Mouse (Mus musculus) hindbrain, embryonic 11.5 days (tissue): ENCODE data around the gene Cpsf6. TPM values are rescaled to one million over a fixed set of nuclear protein-coding genes. Genes with fewer than 3 reads are reported as not detected.

Experiments
- ATAC-seq: fragments of 200-750 bp; cut with Nextera tagmentation; 2 replicates; pipeline ENCODE4 v1.8.0; 2017; ENCODE audit warnings: mild to moderate bottlenecking, moderate TSS enrichment, moderate library complexity; ENCODE audit not compliant: low FRiP score
- DNase-seq: peaks from one replicate; pipeline ENCODE4 v3.0.0-alpha.2; 2015; ENCODE audit warnings: low spot score
- H3K27ac ChIP-seq: fragments of 300-500 bp; sonication (generic); 2 replicates; pipeline ENCODE4 v1.5.1; 2014; ENCODE audit warnings: mild to moderate bottlenecking, low read depth, low read length
- H3K27me3 ChIP-seq: fragments of 300-500 bp; sonication (generic); 2 replicates; pipeline ENCODE4 v1.6.1; 2014; ENCODE audit warnings: mild to moderate bottlenecking, low read length, moderate library complexity, mixed read lengths; ENCODE audit not compliant: control insufficient read depth, insufficient read depth
- H3K36me3 ChIP-seq: fragments of 300-500 bp; sonication (generic); 2 replicates; pipeline ENCODE4 v1.6.1; 2014; ENCODE audit warnings: mild to moderate bottlenecking, low read length, moderate library complexity, mixed read lengths; ENCODE audit not compliant: control insufficient read depth, insufficient read depth
- H3K4me1 ChIP-seq: fragments of 300-500 bp; sonication (generic); replicated peaks from 2 replicates; pipeline ENCODE4 v1.6.1; 2014; ENCODE audit warnings: low read length, mixed read lengths; ENCODE audit not compliant: control insufficient read depth, insufficient read depth
- H3K4me2 ChIP-seq: fragments of 300-500 bp; sonication (generic); replicated peaks from 2 replicates; pipeline ENCODE4 v1.6.1; 2014; ENCODE audit warnings: mild to moderate bottlenecking, low read depth, low read length
- H3K4me3 ChIP-seq: fragments of 300-500 bp; sonication (generic); 2 replicates; pipeline ENCODE4 v1.5.1; 2014; ENCODE audit warnings: low read depth, low read length
- H3K9ac ChIP-seq: fragments of 300-500 bp; sonication (generic); 2 replicates; pipeline ENCODE4 v1.6.1; 2014; ENCODE audit warnings: low read depth, low read length
- H3K9me3 ChIP-seq: fragments of 300-500 bp; sonication (generic); 2 replicates; pipeline ENCODE4 v1.6.1; 2016; ENCODE audit warnings: low read length; ENCODE audit not compliant: control insufficient read depth
- WGBS: fragments of 180-500 bp; shearing (Covaris S2); extraction: QIAGEN DNeasy Blood & Tissue Kit; methylation state at CpG from one replicate; pipeline ENCODE4 v1.1.7; 2014; 5-methylcytosine and 5-hydroxymethylcytosine counted together
- polyA plus RNA-seq: library from polyadenylated mRNA; unstranded; fragments of >200 nt; fragmentation: Nextera tagmentation; extraction: Ambion mirVana; gene quantifications from 2 replicates; pipeline ENCODE4 v1.2.1, GENCODE M21; 2014

Cpsf6 gene
- polyA plus RNA-seq, 1 experiment from 2014 or later = 230 TPM

DNA sequence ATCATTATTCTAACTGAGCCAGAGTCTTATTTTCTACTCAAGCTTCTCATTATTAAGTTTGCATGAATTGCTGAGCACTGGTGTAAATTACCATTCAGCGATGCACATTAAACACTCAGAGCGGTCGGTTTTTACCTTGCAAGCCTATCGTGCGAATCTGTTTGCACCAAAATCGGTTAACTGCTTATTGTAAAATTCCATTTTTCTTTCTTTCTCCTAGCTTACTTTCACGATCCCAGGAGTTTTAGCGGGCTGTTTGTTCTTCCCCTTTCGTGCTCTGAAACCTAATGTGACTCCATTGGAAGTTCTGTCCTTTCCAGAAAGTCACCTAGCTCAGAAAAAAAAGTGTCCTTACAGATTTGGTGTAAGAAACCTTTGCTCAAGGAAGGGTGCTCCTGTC, 36.3 kb upstream of the Cpsf6 start:
- H3K27ac ChIP-seq = no peak overlapping the region
- no peak overlapping the region for H3K9ac ChIP-seq
- H3K9me3 ChIP-seq = no peaks in the 10 kb centered on the region
- no peak overlapping the region for H3K4me3 ChIP-seq
- no peaks in the 10 kb centered on the region for H3K36me3 ChIP-seq
- H3K4me1 ChIP-seq = no peaks in the 10 kb centered on the region; the same call in 1 of the 2 replicates
- no peak for ATAC-seq
- H3K27me3 ChIP-seq = no peaks in the 10 kb centered on the region
- WGBS = 90% methylated on average over 9 of the region's 9 CpGs
- H3K4me2 ChIP-seq = no peak overlapping the region
- DNase-seq = no peak

DNA sequence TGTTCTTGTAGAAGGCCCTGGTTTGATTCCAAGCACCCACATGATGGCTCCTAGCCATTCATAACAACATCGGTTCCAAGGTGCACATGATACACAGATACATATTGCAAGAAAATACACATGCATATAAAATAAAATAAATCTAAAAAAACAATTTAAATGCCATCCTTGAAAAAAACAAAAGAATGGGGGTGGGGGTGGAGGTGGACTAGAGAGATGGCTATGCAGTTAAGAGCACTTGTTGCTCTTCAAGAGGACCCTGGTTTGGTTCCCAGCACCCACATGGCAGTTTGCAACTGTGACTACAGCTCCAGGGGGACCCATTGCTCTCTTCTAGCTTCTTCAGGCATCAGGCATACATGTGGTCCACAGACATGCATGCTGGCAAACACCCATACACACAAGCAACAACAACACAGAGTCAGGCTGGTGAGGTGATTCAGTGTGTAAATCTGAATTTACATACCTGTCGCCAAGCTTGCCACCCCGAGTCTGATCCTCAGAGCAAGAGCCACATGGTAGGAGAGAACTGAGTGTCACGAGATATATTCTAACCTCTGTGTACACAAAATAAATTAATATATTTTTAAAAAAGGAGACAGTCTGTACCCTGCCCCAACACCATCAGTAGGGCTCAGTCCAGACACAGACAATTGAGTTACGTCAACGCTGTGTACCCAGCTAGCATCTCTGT, 35.7 kb upstream of the Cpsf6 start:
- H3K4me1 ChIP-seq = no peaks in the 10 kb centered on the region; the same call in 1 of the 2 replicates
- WGBS = 90% methylated on average over 6 of the region's 6 CpGs
- ATAC-seq = no peak

DNA sequence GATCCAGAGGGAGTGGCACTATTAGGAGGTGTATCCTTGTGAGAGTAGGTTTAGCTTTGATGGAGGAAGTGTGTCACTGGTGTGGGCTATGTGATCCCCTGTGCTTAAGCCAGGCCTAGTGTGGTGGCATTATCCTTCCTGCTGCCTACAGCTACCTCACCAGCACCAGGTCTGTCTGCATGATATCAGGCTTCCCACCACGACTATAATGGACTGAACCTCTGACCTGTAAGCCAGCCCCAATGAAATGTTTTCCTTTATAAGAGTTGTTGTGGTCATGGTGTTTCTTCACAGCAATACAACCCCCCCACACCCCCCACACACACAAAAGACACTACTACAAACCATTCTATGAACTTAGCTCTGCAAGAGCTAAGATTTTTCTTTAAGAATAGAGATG, 34.9 kb upstream of the Cpsf6 start:
- no peak overlapping the region for H3K4me3 ChIP-seq
- no peak overlapping the region for H3K27ac ChIP-seq
- H3K36me3 ChIP-seq = no peaks in the 10 kb centered on the region
- no peak overlapping the region for H3K4me2 ChIP-seq
- H3K9me3 ChIP-seq = no peaks in the 10 kb centered on the region
- H3K9ac ChIP-seq = no peak overlapping the region
- no peaks in the 10 kb centered on the region for H3K27me3 ChIP-seq
- 74% methylated on average over 1 of the region's 1 CpGs for WGBS
- no peak for DNase-seq
- no peaks in the 10 kb centered on the region; the same call in 1 of the 2 replicates for H3K4me1 ChIP-seq
- no peak for ATAC-seq

More for the DNA sequence above, 35.7 kb upstream of the Cpsf6 start:
- no peaks in the 10 kb centered on the region for H3K36me3 ChIP-seq
- H3K27me3 ChIP-seq = no peaks in the 10 kb centered on the region
- no peaks in the 10 kb centered on the region for H3K9me3 ChIP-seq
- H3K27ac ChIP-seq = no peak overlapping the region
- no peak for DNase-seq
- H3K4me3 ChIP-seq = no peak overlapping the region
- no peak overlapping the region for H3K4me2 ChIP-seq
- no peak overlapping the region for H3K9ac ChIP-seq

DNA sequence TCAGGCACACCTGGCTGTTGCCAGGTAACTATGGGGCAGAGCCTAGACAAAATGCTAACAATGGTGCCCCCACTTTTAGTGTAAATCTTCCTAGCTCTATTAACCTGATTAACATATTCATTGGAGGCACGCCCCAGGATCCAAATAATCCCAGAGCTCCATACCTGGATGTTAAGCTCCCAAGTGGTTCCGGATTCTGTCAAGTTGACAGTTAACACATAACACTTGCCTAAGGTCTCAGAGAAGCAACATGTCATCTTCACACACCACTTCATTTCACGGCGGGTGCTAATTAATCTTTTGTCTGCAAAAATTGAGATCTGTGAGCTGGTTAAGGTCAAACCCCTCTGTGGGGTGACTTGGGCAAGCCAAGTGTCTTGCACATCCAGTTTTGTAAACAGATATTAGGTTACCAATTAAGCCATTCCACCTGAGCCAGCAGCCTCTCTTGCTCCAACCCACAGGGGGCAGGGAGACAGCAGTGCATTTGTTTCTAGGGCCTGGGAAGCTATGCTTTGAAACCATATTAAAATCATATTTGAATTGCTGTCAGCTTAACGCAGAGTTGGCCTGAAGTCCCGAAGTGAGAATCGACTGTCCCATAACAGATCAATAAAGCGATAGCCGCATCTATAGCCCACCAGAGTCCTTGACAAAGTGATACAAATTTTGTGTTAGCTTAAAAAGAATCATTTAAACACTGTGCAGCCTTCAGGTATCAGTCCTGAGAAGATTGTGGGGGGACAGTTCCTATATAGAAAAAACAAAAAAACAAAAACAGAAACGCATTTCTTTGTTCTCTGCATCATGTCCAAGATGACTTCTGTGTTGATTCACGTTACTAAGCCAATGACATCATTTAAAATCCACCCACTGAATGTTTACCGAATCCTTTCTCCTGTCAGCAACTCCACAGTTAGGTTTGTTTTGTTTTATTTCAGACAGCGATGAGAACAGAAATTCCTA, 34.0 kb upstream of the Cpsf6 start:
- Histone ChIP-seq H3K36me3 (no peaks in the 10 kb centered on the region), H3K27ac (no peak overlapping the region), H3K9me3 (no peaks in the 10 kb centered on the region), H3K27me3 (no peaks in the 10 kb centered on the region), H3K4me3 (no peak overlapping the region), H3K4me2 (no peak overlapping the region), H3K4me1 (no peaks in the 10 kb centered on the region; the same call in 1 of the 2 replicates), H3K9ac (no peak overlapping the region)
- WGBS = 72% methylated on average over 13 of the region's 13 CpGs
- ATAC-seq (no peak), DNase-seq (no peak)

DNA sequence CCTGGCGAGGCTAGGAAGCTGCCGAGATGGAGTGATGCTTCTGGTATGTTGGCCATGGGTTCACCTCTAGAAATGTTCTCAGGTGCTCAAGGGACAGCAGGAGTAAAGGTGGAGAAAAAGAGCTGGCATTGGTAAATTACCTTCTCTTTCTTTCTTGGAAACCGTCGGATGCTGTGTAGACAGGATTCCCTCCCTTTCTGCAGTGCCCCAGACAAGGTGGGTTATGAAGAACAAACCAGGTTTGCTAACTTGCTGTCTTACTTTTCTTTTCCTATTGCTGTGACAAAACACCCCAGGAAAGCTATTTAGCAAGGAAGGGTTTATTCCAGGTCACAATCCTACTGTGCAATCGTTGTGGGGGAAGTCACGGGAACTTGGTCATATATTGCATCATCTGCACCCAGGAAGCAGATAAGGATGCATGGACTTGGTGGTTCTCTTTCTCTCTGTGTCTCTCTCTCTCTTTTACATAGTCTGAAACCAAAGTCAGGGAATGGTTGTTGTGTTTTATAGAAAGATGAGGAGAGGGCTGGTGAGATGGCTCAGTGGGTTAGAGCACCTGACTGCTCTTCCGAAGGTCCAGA, 32.8 kb upstream of the Cpsf6 start:
- Histone ChIP-seq H3K9ac (no peak overlapping the region), H3K4me3 (no peak overlapping the region), H3K9me3 (no peaks in the 10 kb centered on the region), H3K4me1 (no peaks in the 10 kb centered on the region), H3K27ac (no peak overlapping the region), H3K36me3 (no peaks in the 10 kb centered on the region), H3K27me3 (no peaks in the 10 kb centered on the region), H3K4me2 (no peak overlapping the region)
- ATAC-seq = no peak
- WGBS = 84% methylated on average over 7 of the region's 7 CpGs
- DNase-seq = no peak

DNA sequence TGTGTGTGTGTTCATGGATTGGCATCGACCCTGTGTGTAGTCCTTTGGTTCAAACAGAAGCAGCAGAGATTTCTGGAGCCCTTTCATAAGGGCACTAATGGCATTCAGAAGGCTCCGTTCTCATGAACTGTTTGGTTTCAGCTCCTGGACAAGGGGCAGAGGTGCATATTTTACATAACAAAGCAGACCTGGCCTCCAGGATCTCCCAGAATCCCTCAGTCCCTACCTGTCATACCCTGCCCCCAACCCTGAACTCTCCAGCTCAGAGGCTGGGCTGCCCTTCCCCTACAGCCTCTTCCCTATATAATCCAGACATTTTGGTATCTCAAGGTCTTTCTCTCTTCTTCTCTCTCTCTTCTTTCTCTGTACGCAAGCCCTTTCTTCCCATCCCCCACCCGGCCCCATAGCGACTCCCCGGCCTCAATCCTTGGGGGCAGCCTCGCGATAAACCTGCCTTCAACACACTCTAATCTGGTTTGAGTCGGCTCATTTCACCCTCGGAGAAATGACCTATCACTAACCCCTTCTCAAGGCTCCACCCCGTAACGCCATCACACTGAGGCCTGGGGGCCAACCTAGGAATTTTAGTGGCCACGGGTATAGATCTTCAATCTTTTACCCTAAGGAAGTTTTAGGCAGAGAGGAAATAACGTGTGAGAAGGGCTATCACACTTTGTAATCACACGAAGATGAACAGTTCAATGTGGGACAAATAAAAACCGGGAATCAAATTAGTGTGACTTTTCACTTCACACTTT, 32.1 kb upstream of the Cpsf6 start:
- Histone ChIP-seq H3K4me1 (no peaks in the 10 kb centered on the region), H3K9ac (no peak overlapping the region), H3K36me3 (no peaks in the 10 kb centered on the region), H3K9me3 (no peaks in the 10 kb centered on the region), H3K27ac (no peak overlapping the region), H3K4me2 (no peak overlapping the region), H3K4me3 (no peak overlapping the region), H3K27me3 (no peaks in the 10 kb centered on the region)
- ATAC-seq (no peak), DNase-seq (no peak)
- WGBS = 36% methylated on average over 16 of the region's 16 CpGs

DNA sequence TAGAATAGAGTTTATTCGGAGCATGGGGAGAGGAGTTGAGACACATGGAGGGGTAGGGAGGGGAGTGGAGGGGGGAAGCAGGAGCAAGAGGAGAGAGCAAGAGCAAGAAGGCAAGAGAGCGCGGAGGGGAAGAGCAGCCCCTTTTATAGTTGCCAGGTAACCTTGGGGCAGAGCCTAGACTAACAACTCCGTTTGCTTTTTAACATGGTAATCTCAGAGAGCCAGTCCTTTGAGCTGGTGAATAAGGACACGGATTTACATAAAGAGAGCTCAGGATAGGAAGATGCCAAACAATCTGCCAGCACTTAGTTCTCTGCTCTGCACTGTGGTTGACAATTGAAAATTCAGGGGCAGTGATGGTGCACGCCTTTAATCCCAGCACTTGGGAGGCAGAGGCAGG, 31.3 kb upstream of the Cpsf6 start:
- Histone ChIP-seq H3K4me3 (no peak overlapping the region), H3K9me3 (no peaks in the 10 kb centered on the region), H3K4me1 (no peaks in the 10 kb centered on the region), H3K27ac (no peak overlapping the region), H3K36me3 (no peaks in the 10 kb centered on the region), H3K27me3 (no peaks in the 10 kb centered on the region), H3K4me2 (no peak overlapping the region), H3K9ac (no peak overlapping the region)
- 50% methylated on average over 6 of the region's 6 CpGs for WGBS
- ATAC-seq (no peak), DNase-seq (no peak)

DNA sequence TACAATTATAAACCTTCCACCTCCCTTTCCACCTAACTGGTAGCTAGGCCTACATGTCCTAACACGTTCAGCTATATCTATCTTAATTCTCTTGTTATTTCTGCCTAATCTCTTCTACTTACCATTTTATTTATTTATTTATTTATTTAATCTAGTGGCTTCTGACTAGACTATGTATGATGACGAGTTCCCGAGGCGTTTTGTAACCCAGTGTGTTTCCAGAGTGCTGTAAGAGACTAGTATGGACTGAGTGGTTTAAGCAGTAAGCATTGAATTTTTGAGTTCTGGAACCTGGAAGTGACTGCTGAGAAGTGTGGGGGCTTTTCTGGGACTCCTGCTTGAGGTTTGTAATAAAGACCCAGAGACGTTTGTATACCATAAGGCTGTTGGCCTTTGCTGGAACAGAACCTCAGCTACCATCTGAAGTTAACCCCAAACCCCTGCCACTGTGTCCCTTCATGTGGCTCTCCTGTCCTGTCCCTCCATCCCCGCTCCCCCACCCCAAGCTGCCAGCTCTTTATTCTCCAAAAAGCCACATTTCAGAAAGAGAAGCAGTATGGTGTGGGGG, 30.8 kb upstream of the Cpsf6 start:
- Histone ChIP-seq H3K4me3 (no peak overlapping the region), H3K27me3 (no peaks in the 10 kb centered on the region), H3K36me3 (no peaks in the 10 kb centered on the region), H3K9ac (no peak overlapping the region), H3K27ac (no peak overlapping the region), H3K4me2 (no peak overlapping the region), H3K4me1 (no peaks in the 10 kb centered on the region), H3K9me3 (no peaks in the 10 kb centered on the region)
- 80% methylated on average over 6 of the region's 6 CpGs for WGBS
- DNase-seq = no peak
- ATAC-seq = no peak
